Mouse (Mus musculus) ES-E14 (cell line): ENCODE measurements around the gene Hist1h1a.

Experiments used
- CHD2 ChIP-seq: IDR thresholded peaks from 2 replicates; pipeline ENCODE4 v1.6.1; 2014; ENCODE audit warnings: mild to moderate bottlenecking, low read depth, low read length, inconsistent platforms
- ZNF384 ChIP-seq: IDR thresholded peaks from 2 replicates; pipeline ENCODE4 v1.6.1; 2012; ENCODE audit warnings: low read depth, low read length, inconsistent platforms

DNA sequence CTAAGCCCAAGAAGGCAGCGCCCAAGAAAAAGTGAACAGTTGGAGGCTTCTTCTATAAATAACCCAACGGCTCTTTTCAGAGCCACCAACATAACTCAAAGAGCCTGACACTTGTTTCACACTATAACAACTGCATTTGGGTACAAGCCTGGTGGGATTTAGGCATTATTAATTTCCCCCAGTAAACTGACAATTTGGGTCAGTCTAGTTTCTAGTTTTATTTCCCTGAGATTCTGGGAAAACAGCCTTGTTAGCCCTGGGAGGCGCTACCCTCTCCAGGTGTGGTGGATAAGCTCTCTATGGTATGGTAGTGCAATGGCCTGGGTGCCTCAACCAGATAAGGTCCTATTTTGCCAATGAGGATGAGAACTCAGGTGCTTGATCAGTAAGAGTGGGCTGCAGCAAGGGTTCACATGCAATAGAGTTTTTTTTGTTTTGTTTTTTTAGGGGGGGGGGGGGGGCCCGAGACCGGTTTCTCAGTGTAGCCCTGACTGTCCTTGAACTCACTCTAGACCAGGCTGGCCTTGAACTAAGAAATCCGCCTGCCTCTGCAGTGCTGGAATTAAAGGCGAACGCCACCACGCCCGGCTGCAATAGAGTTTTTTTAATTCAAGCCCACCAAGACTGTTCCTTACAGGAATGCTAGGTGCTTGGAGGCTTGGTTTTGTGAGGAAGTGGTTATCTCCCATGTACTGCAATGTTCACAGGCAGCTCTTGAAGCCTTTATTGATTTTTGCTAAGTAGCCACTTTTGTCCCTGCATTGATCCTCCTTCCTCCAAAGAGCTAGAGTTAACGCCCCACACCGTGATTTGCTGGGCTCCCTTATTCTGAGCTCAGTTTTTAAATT is 1.1 kb downstream of the Hist1h1a start:
- no peak; the same call in 1 of the 2 replicates for TF ChIP-seq CHD2
- no peak for TF ChIP-seq ZNF384
